Mouse (Mus musculus) adrenal gland, postnatal 36 days (tissue): ENCODE results near the gene Pycr1. TPM values are rescaled to one million over a fixed set of nuclear protein-coding genes. Genes with fewer than 3 reads are reported as not detected.
A peak's percentile ranks its signal among the peaks of the same experiment; 100 is the strongest.

Source experiments
- DNase-seq, 2 experiments: peaks; one replicate each; pipeline ENCODE4 v3.0.0; 2021; ENCODE audit warnings: mixed read lengths in 1 of 2
- total RNA-seq, 2 experiments: library from RNA; stranded (reverse); gene quantifications; 2 replicates each; pipeline ENCODE4 v1.2.3; 2021

The Pycr1 gene
- total RNA-seq, 2 experiments from 2014 or later, result 1.1 to 1.5 TPM

DNA sequence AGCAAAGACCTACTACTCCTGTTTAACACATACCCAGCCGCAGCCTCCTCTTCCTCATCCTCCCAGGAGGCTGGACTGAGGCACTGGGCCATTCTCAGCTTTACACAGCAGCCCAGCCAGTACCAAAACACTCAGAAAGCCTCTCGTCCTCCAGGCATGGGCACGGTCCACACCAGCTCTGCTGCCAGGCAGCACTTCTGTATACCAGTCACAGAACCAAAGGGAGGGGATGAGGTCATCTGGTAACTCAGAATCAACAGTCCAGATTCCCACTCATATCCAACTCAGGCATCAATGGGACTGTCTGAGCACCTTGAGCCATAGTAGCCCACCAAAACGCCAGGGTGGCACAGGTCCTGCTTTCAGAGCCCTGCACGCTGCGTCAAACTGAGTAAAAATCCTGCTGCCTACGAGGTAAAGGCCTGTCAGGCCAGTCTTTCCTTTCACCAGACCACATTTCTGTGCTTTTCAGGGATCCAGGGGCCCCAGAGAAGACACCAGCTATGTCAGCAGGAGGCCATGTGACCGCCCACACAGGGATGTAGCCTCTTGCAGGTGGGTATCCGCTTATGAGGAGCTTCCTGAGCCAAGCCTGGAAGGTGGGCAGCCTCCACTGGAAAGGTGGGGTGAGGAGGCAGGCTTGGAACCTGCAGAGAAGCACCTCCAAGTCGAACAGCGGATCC lies 16.6 kb downstream of the Pycr1 start:
- no peak for DNase-seq

DNA sequence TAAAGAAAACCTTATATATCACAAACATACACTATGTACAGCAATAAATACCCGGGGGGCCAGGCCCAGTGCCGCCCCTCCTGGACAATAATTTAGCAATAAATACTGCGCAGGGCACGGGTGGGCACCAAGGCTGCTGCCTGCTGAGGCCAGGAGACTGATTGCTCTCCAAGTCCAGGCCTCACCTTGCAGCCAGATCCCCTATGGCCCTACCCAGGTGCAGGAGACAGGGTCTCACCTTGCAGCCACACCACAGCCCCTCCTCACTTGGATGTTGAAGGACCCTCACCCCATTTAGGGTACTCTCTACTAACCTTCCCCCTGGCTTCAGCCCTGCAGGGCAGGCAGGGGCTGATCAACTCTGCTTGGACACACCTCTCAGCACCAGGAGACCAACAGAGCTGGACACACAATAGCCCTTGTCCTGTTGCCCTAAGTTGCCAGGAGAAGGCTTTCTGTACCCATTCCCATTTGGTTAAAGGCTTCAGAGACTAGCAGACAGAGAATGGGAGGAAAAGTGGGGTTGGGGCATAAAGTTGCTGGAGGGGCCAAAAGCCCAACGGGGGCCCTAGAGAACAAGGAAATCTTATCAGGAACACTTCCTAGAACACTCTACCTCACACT lies 18.3 kb downstream of the Pycr1 start, which contains the start of gene Sirt7:
Gene Sirt7 (minus strand): TSS at position 89 of the 624 bp plus-strand sequence.
- DNase-seq, result no peak

DNA sequence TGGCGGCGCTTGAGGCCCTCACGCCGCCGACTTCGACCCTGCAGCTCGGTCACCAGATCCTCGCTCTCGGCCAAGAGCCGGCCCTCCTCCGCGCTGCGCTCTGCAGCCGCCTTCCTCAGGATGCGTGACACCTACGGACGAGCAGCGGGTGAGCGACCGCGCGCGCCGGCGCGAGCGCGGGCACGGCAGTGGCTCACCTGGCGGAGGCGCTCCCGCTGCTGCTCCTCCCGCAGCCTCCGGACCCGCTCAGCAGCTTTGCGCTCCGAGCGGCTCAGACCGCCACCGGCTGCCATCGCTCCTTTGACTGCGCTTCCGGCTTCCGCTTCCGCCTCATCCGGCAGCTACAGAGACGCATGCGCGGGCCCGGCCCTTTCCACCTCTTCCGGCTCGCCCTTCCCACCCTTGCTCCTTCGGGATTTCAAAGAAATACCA lies 18.9 kb downstream of the Pycr1 start:
- peak; percentile 91 to 94 for DNase-seq

DNA sequence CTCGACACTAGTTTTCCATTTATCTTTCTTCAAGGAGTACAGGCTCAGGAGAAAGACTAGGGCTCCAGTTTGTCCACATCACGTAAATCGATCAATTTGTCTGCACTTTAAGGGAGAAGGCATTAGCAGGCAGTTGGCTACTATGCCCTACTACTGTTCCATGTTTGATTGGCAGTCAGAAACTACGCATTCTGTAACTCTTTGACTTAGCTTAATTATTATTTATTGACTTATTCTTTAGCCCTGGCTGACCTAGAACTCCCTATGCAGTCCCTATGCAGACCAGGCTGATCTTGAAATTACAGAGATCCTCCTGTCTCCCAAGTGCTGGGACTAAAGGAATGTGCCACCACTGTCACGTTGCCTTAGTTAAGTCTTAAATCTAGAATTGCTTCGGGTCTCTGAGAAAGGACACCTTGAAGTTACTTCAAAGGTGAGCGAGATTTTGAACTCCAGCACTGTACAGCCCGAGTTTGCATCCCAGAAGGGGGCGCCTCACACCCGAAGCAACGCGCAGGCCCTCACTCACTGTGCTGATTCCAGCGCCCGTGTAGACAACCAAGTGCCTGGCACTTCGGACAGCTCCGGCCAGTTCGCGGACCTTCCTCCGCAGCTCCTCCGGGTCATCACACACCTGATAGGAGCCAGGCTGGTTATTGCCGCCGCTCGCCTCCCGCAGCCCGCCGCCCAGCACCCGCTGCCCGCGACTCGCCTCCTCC lies 19.4 kb downstream of the Pycr1 start:
- DNase-seq, result peak; percentile 83 to 84

DNA sequence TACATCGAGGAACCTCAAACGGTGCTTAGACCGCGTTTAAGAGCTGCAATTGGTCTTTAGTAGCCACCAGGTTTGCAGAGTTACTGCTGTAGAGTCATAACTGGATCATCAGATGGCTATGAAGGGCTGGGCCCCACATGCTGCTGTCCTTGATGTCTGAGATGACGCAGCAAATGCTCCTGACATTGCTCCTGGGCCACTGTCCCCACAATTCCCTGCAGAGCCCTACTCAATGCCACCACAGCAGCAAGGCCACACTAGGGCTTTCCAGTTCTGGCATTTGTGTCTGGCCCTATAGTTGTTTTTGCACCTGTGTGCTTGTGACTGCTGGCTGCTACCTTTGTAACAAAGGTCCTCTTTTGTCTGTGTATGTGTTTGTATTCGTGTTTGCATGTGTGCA lies 20.8 kb downstream of the Pycr1 start:
- peak; percentile 57 to 72 for DNase-seq

DNA sequence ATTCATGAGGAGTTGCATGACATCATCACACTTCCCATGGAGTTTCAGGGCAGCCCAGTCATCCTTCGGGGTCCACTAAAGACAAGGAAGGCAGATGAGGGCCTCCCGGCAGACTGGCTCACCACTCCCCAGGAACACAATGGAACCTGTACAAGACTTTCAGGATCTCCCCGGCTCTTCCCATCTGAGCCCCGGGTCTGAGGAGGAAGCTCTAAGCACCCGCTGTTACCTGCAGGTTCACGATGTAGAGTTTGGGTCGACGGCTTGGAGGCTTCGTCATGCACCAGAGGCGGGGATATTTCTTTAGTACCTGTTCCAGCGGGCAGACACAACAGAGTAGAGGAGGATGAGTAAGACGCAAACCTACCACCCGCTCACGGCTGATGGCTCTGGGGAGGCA lies 23.4 kb downstream of the Pycr1 start:
- DNase-seq, result no peak

DNA sequence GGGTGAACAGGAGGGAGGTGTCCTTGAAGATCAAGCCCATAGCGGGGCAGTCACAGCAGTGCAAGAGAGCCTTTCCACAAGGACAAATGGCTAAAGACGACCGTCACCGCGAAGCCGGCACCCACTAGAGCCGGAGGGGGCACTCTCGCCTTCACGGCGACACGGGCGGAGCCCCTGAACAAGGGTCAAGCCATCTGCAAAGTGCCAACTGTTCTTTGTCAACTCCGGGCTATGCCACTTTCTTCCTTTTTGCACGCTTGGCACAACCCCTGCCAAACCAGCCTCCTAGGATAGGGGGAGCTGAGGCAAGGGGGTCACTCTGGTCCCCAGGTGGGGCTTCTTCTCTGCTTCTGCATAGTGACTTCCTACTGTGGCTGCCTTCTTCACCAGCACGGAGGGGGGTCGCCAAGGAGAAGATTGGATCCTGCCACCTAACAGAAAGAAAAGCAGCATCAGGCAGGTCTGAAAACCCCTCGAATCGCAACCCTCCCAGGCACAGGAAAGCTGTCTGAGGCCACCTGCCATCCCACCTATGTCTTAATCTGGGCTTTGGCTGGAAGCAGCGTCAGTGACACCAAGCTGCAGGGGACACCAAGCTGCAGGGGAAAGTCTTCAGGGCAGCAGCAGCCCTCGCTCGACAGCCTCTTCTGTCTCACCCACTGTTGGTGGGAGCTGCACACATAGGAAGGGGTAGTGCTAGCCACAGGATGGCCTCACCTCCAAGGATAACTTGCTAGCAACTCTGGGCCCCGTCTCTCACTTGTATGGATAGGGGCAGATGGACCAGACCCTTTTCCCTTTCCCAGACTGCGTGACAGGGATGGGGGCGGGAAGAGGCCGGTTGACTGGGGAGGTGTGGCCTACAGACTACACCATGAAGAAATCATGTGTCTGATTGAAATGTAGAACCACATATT lies 24.7 kb downstream of the Pycr1 start:
- peak in 1 of 2 experiments; percentile 28 for DNase-seq

DNA sequence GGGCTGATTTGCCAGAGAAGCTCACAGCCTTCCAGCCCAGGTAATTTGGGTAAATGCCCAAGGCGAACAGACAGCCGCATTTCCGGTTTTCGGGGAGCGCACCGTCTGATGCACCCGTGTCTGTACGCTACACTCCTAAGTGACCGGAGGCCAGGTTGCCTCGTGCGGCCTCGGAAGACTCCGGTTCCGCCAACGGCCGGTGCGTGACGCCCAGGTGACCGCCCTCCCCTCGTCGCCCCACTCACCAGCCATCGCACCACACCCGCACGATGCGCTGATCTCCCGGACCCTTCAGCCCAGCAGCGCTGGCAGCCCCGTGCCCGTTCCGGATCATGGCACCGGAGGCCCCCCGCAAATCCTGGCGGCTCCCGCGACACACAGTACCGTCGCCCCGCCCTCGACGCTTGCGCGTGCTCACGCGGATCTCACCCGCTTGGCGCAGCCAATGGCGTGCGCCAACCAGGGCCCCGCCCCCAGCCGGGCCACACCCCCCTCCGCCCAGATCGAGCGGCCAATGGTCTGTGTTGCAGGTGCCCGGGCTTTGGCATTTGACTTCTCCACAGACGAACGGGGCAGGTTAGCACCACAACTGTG lies 26.0 kb downstream of the Pycr1 start, which contains the start of gene Pcyt2:
Gene Pcyt2 (minus strand): TSS at position 418 of the 594 bp plus-strand sequence.
- peak; percentile 96 to 98 for DNase-seq

DNA sequence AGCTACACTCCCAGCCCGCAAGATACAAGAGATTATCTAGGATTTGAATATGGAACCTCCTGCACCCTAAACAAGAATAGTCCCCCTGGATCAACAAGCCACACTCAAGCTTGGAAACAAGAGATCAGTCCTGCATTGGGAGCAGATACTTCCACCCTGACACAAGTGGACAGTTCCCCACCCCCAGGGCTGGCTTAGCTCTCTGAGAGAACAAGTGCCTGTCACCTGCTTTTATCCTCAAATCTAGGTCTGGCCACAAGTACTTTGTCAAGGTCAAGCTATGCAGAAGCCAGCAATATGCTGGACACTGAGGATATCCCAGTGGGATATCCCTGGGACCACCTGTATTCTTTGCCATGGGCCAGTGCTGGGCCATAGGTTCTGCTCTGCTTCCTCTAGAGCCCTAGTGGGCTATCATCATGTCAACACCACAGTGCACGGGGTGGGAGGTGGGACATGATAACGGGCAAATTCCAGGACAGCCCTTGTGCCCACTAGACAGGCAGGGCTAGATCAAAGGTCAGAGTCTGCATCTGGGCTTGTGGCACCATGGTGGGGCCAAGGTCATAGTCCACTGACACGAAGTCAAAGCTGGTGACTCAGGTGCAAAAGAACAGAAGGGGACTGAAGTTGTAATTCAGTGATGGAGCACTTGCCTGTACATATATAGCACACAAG lies 26.8 kb downstream of the Pycr1 start:
- DNase-seq, result peak in 1 of 2 experiments; percentile 44

DNA sequence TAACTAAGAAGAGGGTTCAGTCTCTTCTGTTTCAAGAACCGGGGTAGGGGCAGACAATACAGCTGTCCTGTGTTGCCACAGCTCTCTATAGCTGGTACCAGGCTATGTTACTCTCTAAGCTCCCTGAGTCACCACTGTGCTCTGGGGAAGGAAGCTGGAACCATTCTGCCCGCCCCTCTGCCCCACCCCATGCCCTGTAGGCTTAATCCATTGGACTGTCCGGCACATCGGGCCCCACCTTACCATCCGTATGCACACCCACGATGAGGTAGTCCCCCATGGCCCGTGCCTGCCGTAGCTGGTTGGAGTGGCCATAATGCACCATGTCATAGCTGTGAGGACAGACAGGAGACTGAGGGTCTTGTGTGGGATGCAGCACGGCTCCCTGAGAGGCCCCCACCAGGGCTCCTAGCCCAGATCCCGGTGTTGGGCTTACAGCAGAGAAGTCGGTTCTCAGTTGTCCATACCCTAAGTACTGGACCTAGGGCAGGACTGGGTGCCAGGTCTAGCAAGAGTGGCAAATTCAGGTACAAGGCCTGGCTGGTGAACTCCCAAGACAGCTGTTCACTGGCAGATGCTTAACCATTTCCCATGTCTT lies 27.9 kb downstream of the Pycr1 start:
- DNase-seq, result no peak

DNA sequence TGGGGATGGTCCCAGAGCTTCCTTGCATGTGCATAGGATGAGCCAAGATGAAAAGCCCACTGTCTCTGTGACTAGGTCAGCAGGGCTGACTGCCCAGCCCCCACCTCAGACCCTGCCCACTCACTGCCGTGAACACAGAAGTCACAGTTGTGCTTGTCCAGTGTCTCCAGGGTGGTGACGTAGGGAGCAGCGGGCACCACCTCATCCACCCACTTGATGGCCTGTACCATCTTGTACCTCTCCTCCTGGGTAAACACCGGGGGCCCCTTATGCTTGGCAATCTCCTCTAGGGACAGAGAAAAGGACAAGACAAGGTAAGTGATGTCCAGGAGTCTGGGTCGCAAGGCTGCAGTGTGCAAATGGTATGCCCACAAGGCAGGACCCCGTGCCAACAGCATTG lies 28.4 kb downstream of the Pycr1 start:
- DNase-seq, result no peak

DNA sequence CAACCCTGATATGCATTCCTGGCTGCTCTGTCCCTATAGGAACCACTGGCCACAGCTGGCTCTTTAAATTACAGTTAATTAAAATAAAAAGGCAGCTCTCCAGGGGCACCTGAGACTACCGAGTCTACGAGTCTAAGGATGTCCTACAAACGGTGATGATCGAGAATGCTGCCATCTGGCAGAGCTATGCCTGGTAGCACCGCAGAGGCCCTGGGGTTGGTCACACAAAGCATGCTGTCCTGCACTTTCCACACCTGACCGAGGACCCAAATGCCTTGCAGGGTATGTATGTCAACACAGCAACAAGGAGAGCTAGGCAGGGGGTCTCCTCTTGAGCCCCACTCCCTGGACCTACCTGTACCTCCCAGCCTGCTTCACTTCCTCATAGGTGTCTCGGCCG lies 29.6 kb downstream of the Pycr1 start:
- no peak for DNase-seq

DNA sequence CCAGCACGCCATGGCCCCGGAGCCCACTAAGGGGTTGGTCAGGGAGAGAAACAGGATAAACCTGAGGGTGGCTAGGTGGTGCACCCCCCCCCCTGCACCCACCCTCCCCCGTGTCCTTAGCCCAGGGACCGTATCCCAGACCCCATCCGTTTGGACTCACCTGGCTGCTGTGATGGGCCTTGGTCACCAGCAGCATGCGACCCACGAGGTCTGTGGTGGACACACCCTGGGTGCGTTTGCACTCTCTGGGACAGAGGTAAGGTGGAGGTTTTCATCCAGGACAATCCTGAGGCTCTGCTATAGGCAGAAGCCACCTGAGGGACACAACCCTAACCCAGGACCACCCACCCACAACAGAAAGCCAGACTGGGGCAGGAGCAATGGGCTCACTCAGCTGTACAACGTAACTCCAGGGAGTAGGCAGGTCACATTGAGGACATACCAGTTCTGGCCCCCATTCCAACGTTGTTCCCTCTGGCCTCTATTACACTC lies 30.0 kb downstream of the Pycr1 start:
- DNase-seq, result no peak

DNA sequence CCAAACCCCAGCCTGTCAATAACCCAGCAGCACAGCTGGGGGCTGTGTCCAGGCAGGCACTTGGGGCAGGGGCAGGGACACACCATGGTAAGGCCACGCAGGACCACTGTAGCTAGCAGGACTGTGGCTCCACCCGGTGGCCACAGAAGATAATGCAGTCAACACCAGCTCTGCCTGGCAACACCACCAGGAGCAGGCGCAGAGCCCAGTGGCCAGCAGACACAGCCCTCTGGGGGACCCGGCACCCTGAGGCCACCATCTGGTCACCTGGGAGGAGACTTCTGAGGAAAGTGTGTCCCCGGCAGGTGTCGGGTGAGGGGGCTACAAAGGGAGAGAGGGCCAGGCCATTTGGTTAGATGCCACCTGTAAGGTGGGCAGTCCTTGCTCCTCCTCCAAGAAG lies 30.8 kb downstream of the Pycr1 start:
- DNase-seq, result peak; percentile 81 to 82

DNA sequence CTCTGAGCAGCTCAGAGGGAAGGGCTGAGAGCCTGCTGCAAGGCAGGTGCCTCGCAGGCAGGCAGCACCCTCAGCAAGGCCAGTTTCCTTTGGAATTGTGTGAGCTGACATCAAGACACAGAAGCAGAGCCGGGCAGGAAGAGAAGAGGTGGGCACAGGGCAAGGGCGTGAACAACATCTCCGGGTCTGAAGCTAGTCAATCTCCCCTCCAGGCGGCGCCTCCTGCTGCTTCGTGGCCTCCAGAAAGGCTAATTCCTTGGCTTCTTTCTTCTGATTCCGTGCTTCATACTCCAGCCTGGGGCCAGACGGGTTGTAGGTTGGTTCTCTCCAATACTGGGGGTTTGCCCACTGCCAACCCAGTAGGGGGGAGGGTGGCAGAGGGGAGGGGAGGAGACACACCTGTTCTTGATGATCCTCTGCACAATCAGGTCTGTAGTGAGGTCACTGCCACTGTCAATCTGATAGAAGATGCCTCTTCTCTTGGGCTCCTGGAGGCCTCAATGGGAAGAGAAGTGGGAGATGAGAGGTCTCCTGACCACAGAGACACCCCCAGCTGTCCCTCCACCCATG lies 33.0 kb downstream of the Pycr1 start:
- no peak for DNase-seq

DNA sequence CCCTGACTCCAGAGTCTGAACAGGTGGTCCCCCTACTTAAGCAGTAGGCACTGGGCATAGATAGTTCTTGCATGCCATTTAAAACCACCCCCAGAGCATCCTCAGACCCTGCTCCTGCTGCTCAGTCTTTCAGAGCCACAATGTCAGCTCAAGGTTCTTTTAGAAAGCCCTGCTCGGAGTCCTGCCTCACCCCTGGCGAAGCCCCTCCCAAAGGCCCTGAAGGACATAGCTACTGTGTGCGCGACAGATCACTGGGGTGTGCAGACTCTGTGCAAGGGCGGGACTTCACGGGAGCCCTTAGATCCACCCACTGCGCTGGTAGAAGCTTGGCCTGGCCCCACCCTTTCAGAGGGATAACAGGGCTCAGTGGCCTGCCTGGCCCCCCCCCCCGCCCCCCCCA lies 34.3 kb downstream of the Pycr1 start:
- DNase-seq, result peak; percentile 76 to 77

DNA sequence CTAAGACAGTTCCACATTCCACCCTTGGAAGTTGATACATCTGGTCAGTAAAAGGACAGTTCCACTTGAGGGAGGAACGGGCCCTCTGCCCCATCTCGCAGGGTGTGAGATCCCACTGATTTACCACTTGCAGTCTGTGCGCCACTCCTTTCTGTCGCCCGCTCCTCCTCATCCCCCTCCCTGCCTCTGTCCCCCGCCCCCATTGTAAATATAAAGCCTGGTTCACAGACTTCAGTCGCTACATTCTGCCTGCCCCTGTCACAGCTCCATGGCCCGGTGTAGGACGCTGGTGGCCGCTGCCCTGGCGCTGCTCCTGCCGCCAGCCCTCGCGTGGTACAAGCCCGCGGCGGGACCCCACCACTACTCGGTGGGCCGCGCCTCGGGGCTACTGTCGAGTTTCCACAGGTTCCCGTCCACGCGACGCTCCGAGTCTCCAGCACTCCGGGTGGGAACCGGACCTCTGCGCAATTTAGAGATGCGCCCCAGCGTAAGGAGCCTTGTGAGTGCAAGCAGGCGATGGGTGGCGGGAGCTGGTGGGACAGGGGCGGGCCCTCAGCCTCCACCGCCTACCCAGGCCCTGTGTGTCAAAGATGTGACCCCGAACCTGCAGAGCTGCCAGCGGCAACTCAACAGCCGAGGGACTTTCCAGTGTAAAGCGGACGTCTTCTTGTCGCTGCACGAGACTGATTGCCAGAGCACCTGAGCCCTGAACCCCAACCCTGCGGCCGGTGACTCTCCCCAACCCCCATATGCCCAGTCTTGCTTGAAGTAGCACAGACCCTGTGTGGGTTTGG lies 35.1 kb downstream of the Pycr1 start, which contains the start of gene Npb:
Gene Npb (plus strand): TSS at position 237 of the 794 bp plus-strand sequence.
- DNase-seq, result no peak

DNA sequence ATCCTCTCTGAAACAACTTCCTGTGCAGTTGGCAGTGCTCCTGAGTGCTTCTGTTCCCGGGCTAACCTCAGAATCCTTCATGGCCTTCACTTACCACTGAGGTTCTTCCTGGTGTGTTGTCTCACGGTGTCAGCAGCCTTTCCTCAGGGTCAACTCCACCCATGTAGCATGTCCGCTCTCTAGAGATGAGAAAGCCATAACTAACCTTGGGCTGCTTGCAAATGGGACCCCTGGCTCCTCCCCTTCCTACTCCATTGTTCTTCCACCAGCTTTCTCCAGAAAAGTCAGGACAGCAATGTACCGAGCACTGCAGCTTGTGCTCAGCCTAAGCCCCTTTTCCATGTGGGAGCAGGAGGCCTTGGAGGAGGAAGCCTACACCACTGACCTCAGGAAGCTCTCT lies 36.8 kb downstream of the Pycr1 start:
- DNase-seq, result peak in 1 of 2 experiments; percentile 39

DNA sequence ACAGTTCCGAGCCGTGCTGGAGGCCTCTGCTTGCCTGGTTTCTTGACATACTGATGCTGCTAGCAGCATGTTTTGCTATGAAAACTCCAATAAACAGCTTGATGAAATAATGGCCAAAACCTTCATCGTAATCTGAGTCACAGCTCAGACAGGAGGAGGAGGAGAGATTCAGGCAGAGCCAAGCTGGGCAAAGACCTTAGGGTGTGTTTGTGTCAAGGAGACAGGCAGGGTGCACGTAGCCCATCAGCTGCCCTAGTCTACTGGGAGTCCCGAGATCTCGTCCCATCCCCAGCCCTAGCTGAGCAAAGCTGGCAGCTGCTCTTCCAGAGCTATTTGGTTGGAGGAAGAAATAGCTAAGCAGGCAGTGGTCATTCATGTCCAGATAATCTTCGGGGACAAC lies 37.9 kb downstream of the Pycr1 start:
- DNase-seq, result no peak
